9 mouse cellular contexts compared by ENCODE assay signal in genomic region chr5:147726701-147727393, GRCm38 (mm10). TPM values are rescaled to one million over a fixed set of nuclear protein-coding genes. Genes with fewer than 3 reads are reported as not detected.
DNase-seq lines count a peak whose midpoint lies in the region; ATAC-seq and TF ChIP-seq lines count a peak whose summit lies in the region.
"Had no signal": no experiment of that assay in that cellular context is flagged by ENCODE, and none has a peak within 500 bp of the region (broad histone marks: within the 10 kb centered on the region; RNA-seq: fewer than 3 reads in every experiment).

No protein-coding gene starts in this region.

- H3K36me3 ChIP-seq in heart, postnatal 0 days (replicated peaks; ENCODE audit: control insufficient read depth, insufficient read depth, low read length): no peaks in the 10 kb centered on the region

- WGBS in heart, postnatal 0 days: 8% methylated on average over 18 of the region's 18 CpGs

- H3K4me1 ChIP-seq in heart, postnatal 0 days (ENCODE audit: control insufficient read depth, insufficient read depth): 0 out of 2 replicates have a peak, but pooled peaks cover 6% of the 10 kb centered on the region

- intact Hi-C loops in left cerebral cortex, postnatal 25 days (cut with DNase I): loop anchor here (5.0 to 10.0 kb wide), 2 partner anchors 410 to 452 kb away; no protein-coding TSS in a partner anchor

- H3K27me3 ChIP-seq in heart, postnatal 0 days (ENCODE audit: control insufficient read depth, insufficient read depth, low read length): peaks cover 71% of the 10 kb centered on the region

- TF ChIP-seq CTCF in heart, postnatal 0 days (IDR thresholded peaks at IDR 0.05; ENCODE audit: low read depth): no peak

- peak overlapping the region; percentile 59 for H3K4me3 ChIP-seq in heart, postnatal 0 days (ENCODE audit: low read depth, low read length)

- no peaks in the 10 kb centered on the region for H3K9me3 ChIP-seq in heart, postnatal 0 days (replicated peaks; ENCODE audit: control insufficient read depth, low read length)

- no peak for ATAC-seq in heart, postnatal 0 days (ENCODE audit: insufficient read depth, low read depth)

- DNase-seq in heart, adult 11 months: peak; percentile 93
- no peak for DNase-seq in heart, adult 9 months (ENCODE audit: low spot score in 2 of 2)
- peak; percentile 49 for DNase-seq in adipocyte (ENCODE audit: low spot score)
- no peak for DNase-seq in heart, postnatal 0 days (ENCODE audit: low spot score)
- DNase-seq in lung, postnatal 14 days: peak; percentile 36
- no peak for DNase-seq in left cerebral cortex, postnatal 25 days (ENCODE audit: low spot score in 2 of 2)
- DNase-seq in cerebellum, postnatal 4 days (ENCODE audit: low spot score in 2 of 2): no peak
- no peak for DNase-seq in embryo, embryonic 11 days

- H3K27ac ChIP-seq in heart, postnatal 0 days (ENCODE audit: low read depth): peak overlapping the region; percentile 71; the same call in 1 of the 2 replicates
- H3K27ac ChIP-seq: macrophage had no signal

- no peak for TF ChIP-seq EP300 in heart, postnatal 0 days (IDR thresholded peaks at IDR 0.05; ENCODE audit: low read depth)

- peak overlapping the region; percentile 64 for H3K4me2 ChIP-seq in heart, postnatal 0 days (ENCODE audit: low read depth, low read length)

- H3K9ac ChIP-seq in heart, postnatal 0 days (replicated peaks; ENCODE audit: low read depth, low read length): 0 out of 2 replicates have a peak overlapping the region, but pooled peaks have one; percentile 63

RNA-seq across cellular contexts. Expression of gene Flt1, which starts 1.0 kb away (rescaled TPM):
- total RNA-seq in heart, postnatal 0 days (2014; rRNA removed; ENCODE audit: low replicate concordance): 32.0 and 39.1 TPM in 2 replicates
- polyA plus RNA-seq in heart, postnatal 0 days (2015; fragmentation: Nextera tagmentation; extraction: Ambion mirVana): 11.8 and 12.3 TPM in 2 replicates
- 10 to 100 TPM; 30.4 to 33.8 TPM for total RNA-seq in left cerebral cortex, postnatal 25 days (2021)

Comparison
In these comparisons a context has a peak if more than half of its experiments do, and no peak if none do; other contexts are left out.
1. DNase-seq: peak in heart, adult 11 months (single experiment), adipocyte (single experiment) and lung, postnatal 14 days (single experiment); none in heart, adult 9 months (0 of 2), heart, postnatal 0 days (single experiment), left cerebral cortex, postnatal 25 days (0 of 2), cerebellum, postnatal 4 days (0 of 2) and embryo, embryonic 11 days (single experiment).